In genomic region chr7:19462884-19463381, GRCm38 (mm10) we compare ENCODE assay signal across 12 mouse cellular contexts. TPM values are rescaled to one million over a fixed set of nuclear protein-coding genes. Genes with fewer than 3 reads are reported as not detected.
DNase-seq lines count a peak whose midpoint lies in the region; ATAC-seq lines count a peak whose summit lies in the region.
"Had no signal": no experiment of that assay in that cellular context is flagged by ENCODE, and none has a peak within 500 bp of the region (broad histone marks: within the 10 kb centered on the region; RNA-seq: fewer than 3 reads in every experiment).

Gene Exoc3l2, plus strand, starts transcription at chr7:19463331.

- H3K9me3 ChIP-seq in heart, embryonic 10.5 days, result no peaks in the 10 kb centered on the region
- no peaks in the 10 kb centered on the region for H3K9me3 ChIP-seq in neural tube, embryonic 11.5 days (ENCODE audit: control insufficient read depth, low read length)
- H3K9me3 ChIP-seq in neural tube, embryonic 15.5 days (replicated peaks), result no peaks in the 10 kb centered on the region
- H3K9me3 ChIP-seq: forebrain, embryonic 15.5 days had no signal

- H3K27ac ChIP-seq in heart, embryonic 10.5 days, result peak within 1 kb of the TSS; percentile 74
- no peak within 1 kb of the TSS for H3K27ac ChIP-seq in neural tube, embryonic 11.5 days (ENCODE audit: low read depth, low read length)
- H3K27ac ChIP-seq in neural tube, embryonic 15.5 days (replicated peaks), result no peak within 1 kb of the TSS
- peak within 1 kb of the TSS; percentile 5; the same call in 1 of the 2 replicates for H3K27ac ChIP-seq in macrophage
- H3K27ac ChIP-seq: forebrain, embryonic 15.5 days; hindbrain, embryonic 14.5 days had no signal

- WGBS in heart, embryonic 10.5 days, result 16% methylated on average over 6 of the region's 6 CpGs
- 16% methylated on average over 6 of the region's 6 CpGs for WGBS in neural tube, embryonic 11.5 days
- WGBS in neural tube, embryonic 15.5 days, result 14% methylated on average over 5 of the region's 6 CpGs
- WGBS in macrophage (ENCODE audit: missing documents), result 72% methylated on average over 6 of the region's 6 CpGs

- H3K4me3 ChIP-seq in heart, embryonic 10.5 days, result peak within 1 kb of the TSS; percentile 50
- no peak within 1 kb of the TSS for H3K4me3 ChIP-seq in neural tube, embryonic 11.5 days (ENCODE audit: low read depth, low read length)
- no peak within 1 kb of the TSS for H3K4me3 ChIP-seq in neural tube, embryonic 15.5 days (replicated peaks)
- H3K4me3 ChIP-seq in macrophage (ENCODE audit: inconsistent target), result no peak within 1 kb of the TSS
- H3K4me3 ChIP-seq: forebrain, embryonic 15.5 days had no signal

- DNase-seq in heart, embryonic 10.5 days (ENCODE audit: low spot score), result no peak
- no peak for DNase-seq in heart, adult 8-10 months (ENCODE audit: low spot score)
- DNase-seq in neural tube, embryonic 11.5 days (ENCODE audit: low spot score), result no peak
- DNase-seq in kidney, postnatal 10 days, result peak; percentile 57
- no peak for DNase-seq in left cerebral cortex, adult 9 months (ENCODE audit: low spot score in 2 of 2)
- DNase-seq in thymus, adult 18-20 months, result no peak
- DNase-seq: cerebellum, adult 9-10 months; lung, postnatal 36 days had no signal

- no peak for ATAC-seq in neural tube, embryonic 11.5 days (ENCODE audit: insufficient read depth, low FRiP score, low TSS enrichment)
- no peak for ATAC-seq in neural tube, embryonic 15.5 days (ENCODE audit: low FRiP score)
- ATAC-seq: forebrain, embryonic 15.5 days had no signal

- H3K79me2 ChIP-seq in macrophage (ENCODE audit: inconsistent target), result peaks cover 4% of the 10 kb centered on the region; the same call in 1 of the 2 replicates

- H3K36me3 ChIP-seq in heart, embryonic 10.5 days, result no peaks in the 10 kb centered on the region
- no peaks in the 10 kb centered on the region for H3K36me3 ChIP-seq in neural tube, embryonic 11.5 days (ENCODE audit: control insufficient read depth, insufficient read depth, low read length)
- no peaks in the 10 kb centered on the region for H3K36me3 ChIP-seq in neural tube, embryonic 15.5 days
- H3K36me3 ChIP-seq in macrophage (ENCODE audit: inconsistent target), result no peaks in the 10 kb centered on the region
- H3K36me3 ChIP-seq: forebrain, embryonic 15.5 days had no signal

- peaks cover 35% of the 10 kb centered on the region for H3K4me1 ChIP-seq in heart, embryonic 10.5 days
- no peaks in the 10 kb centered on the region; the same call in 1 of the 2 replicates for H3K4me1 ChIP-seq in neural tube, embryonic 11.5 days (ENCODE audit: control insufficient read depth, insufficient read depth, low read length)
- peaks cover 5% of the 10 kb centered on the region for H3K4me1 ChIP-seq in neural tube, embryonic 15.5 days

- H3K4me2 ChIP-seq in neural tube, embryonic 11.5 days (ENCODE audit: low read depth), result no peak within 1 kb of the TSS; the same call in 1 of the 2 replicates
- H3K4me2 ChIP-seq in neural tube, embryonic 15.5 days, result no peak within 1 kb of the TSS
- H3K4me2 ChIP-seq: hindbrain, embryonic 14.5 days had no signal

- peaks cover 36% of the 10 kb centered on the region for H3K27me3 ChIP-seq in heart, embryonic 10.5 days (ENCODE audit: insufficient read depth, poor library complexity, severe bottlenecking)
- H3K27me3 ChIP-seq in neural tube, embryonic 11.5 days (ENCODE audit: control insufficient read depth, insufficient read depth, low read length), result peaks cover 3% of the 10 kb centered on the region
- H3K27me3 ChIP-seq in neural tube, embryonic 15.5 days (replicated peaks), result peaks cover 24% of the 10 kb centered on the region

- peak within 1 kb of the TSS; percentile 10; the same call in 1 of the 2 replicates for H3K9ac ChIP-seq in neural tube, embryonic 11.5 days (ENCODE audit: low read length)
- H3K9ac ChIP-seq in neural tube, embryonic 15.5 days (replicated peaks), result no peak within 1 kb of the TSS
- H3K9ac ChIP-seq: hindbrain, embryonic 14.5 days had no signal

RNA-seq across cellular contexts. Expression of gene Exoc3l2, which starts in this region (rescaled TPM):
- polyA plus RNA-seq in heart, embryonic 10.5 days (2016; fragmentation: Nextera tagmentation; extraction: Ambion mirVana), result 1.8 and 2.5 TPM in 2 replicates
- 1 to 10 TPM in 3 of 4 experiments, under 1 TPM in 1; 0.94 to 1.5 (median 1.1) TPM for total RNA-seq in heart, adult 8-10 months (2022)
- 1.2 and 1.6 TPM in 2 replicates for polyA plus RNA-seq in neural tube, embryonic 11.5 days (2014; fragmentation: Nextera tagmentation; extraction: Ambion mirVana)
- polyA plus RNA-seq in neural tube, embryonic 15.5 days (2015; fragmentation: Nextera tagmentation; extraction: Ambion mirVana), result 1.5 and 1.8 TPM in 2 replicates
- total RNA-seq in macrophage (2018; cell fraction: chromatin; rRNA removed), result not detected
- under 1 TPM in 3 of 26 experiments, not detected in 23; 0.04 to 0.09 (median 0.05) TPM for total RNA-seq in macrophage (2018; cell fraction: cytosol; rRNA removed)
- total RNA-seq in macrophage (2018; cell fraction: nucleus; rRNA removed), result not detected
- polyA plus RNA-seq in macrophage (2018), result 0.07 TPM in 1 of 3 replicates, not detected in the others

Comparison
In these comparisons a context has a peak if more than half of its experiments do, and no peak if none do; other contexts are left out.
1. H3K27ac ChIP-seq: peak in heart, embryonic 10.5 days (single experiment) and macrophage (single experiment); none in neural tube, embryonic 11.5 days (single experiment) and neural tube, embryonic 15.5 days (single experiment).